Mouse (Mus musculus) midbrain, embryonic 16.5 days (tissue): ENCODE measurements at regions not wholly inside any gene's neighbourhood (a gene's known extent, or its start where the extent isn't known, plus 50 kb on each side); places are given as distances from the start of the nearest gene placed in this dataset.

Experiments used
- ATAC-seq: fragments of 200-750 bp; cut with Nextera tagmentation; 2 replicates; pipeline ENCODE4 v1.8.0; 2017; ENCODE audit warnings: moderate TSS enrichment
- H3K27ac ChIP-seq: fragments of 300-500 bp; sonication (generic); 2 replicates; pipeline ENCODE4 v1.5.1; 2014; ENCODE audit warnings: mild to moderate bottlenecking, low read length, mixed read lengths
- H3K27me3 ChIP-seq: fragments of 300-500 bp; sonication (generic); 2 replicates; pipeline ENCODE4 v1.6.1; 2014; ENCODE audit warnings: low read depth, low read length, mixed read lengths; ENCODE audit not compliant: control insufficient read depth, insufficient read depth
- H3K36me3 ChIP-seq: fragments of 300-500 bp; sonication (generic); 2 replicates; pipeline ENCODE4 v1.6.1; 2014; ENCODE audit warnings: mild to moderate bottlenecking, low read length, moderate library complexity, mixed read lengths; ENCODE audit not compliant: control insufficient read depth, insufficient read depth
- H3K4me1 ChIP-seq: fragments of 300-500 bp; sonication (generic); 2 replicates; pipeline ENCODE4 v1.6.1; 2014; ENCODE audit warnings: mild to moderate bottlenecking, low read length, mixed read lengths; ENCODE audit not compliant: control insufficient read depth, insufficient read depth
- H3K4me2 ChIP-seq: fragments of 300-500 bp; sonication (generic); 2 replicates; pipeline ENCODE4 v1.6.1; 2014; ENCODE audit warnings: mild to moderate bottlenecking, low read length, mixed read lengths
- H3K4me3 ChIP-seq: fragments of 300-500 bp; sonication (generic); 2 replicates; pipeline ENCODE4 v1.5.1; 2014; ENCODE audit warnings: low read depth, mild to moderate bottlenecking, low read length, moderate library complexity, mixed read lengths
- H3K9ac ChIP-seq: fragments of 300-500 bp; sonication (generic); 2 replicates; pipeline ENCODE4 v1.6.1; 2014; ENCODE audit warnings: low read depth, low read length, mixed read lengths
- H3K9me3 ChIP-seq: fragments of 300-500 bp; sonication (generic); replicated peaks from 2 replicates; pipeline ENCODE4 v1.6.1; 2014; ENCODE audit warnings: mild to moderate bottlenecking, low read length, mixed read lengths; ENCODE audit not compliant: control insufficient read depth, poor library complexity, severe bottlenecking
- WGBS: fragments of 180-500 bp; shearing (Covaris S2); extraction: QIAGEN DNeasy Blood & Tissue Kit; methylation state at CpG from one replicate; pipeline ENCODE4 v1.1.7; 2014; 5-methylcytosine and 5-hydroxymethylcytosine counted together

- H3K4me1 ChIP-seq: no peaks in the 10 kb centered on the region
- no peak overlapping the region for H3K4me3 ChIP-seq
- no peak for ATAC-seq
- H3K27me3 ChIP-seq: no peaks in the 10 kb centered on the region
- H3K36me3 ChIP-seq: no peaks in the 10 kb centered on the region
- H3K4me2 ChIP-seq: no peak overlapping the region
- no peak overlapping the region for H3K27ac ChIP-seq
- H3K9me3 ChIP-seq: no peaks in the 10 kb centered on the region
- H3K9ac ChIP-seq: no peak overlapping the region
- 75% methylated on average over 5 of the region's 5 CpGs for WGBS
Measured at GRCm38 (mm10) chr8:49541337-49541736, 697.6 kb upstream of the Tenm3 start.

- Histone ChIP-seq H3K9me3 (no peaks in the 10 kb centered on the region), H3K27ac (no peak overlapping the region), H3K36me3 (no peaks in the 10 kb centered on the region), H3K27me3 (no peaks in the 10 kb centered on the region), H3K4me3 (no peak overlapping the region), H3K4me1 (0 out of 2 replicates have a peak, but pooled peaks cover 2% of the 10 kb centered on the region), H3K9ac (no peak overlapping the region), H3K4me2 (no peak overlapping the region)
- ATAC-seq: no peak
- 50% methylated on average over 5 of the region's 5 CpGs for WGBS
Measured at GRCm38 (mm10) chr8:49533412-49534351, 689.9 kb upstream of the Tenm3 start.

- H3K27ac ChIP-seq: no peak overlapping the region
- H3K4me3 ChIP-seq: no peak overlapping the region
- 73% methylated on average over 4 of the region's 4 CpGs for WGBS
- no peak for ATAC-seq
- H3K9ac ChIP-seq: no peak overlapping the region
- H3K4me1 ChIP-seq: 0 out of 2 replicates have a peak, but pooled peaks cover 2% of the 10 kb centered on the region
- H3K9me3 ChIP-seq: no peaks in the 10 kb centered on the region
- H3K4me2 ChIP-seq: no peak overlapping the region
- no peaks in the 10 kb centered on the region for H3K36me3 ChIP-seq
- H3K27me3 ChIP-seq: no peaks in the 10 kb centered on the region
Measured at GRCm38 (mm10) chr8:49529294-49529693, 685.5 kb upstream of the Tenm3 start.

- ATAC-seq: no peak
- no peaks in the 10 kb centered on the region for H3K9me3 ChIP-seq
- WGBS: 59% methylated on average over 2 of the region's 2 CpGs
Measured at GRCm38 (mm10) chr8:49492906-49493305, 649.2 kb upstream of the Tenm3 start.

GRCm38 (mm10) chr8:49485284-49485683 is 641.5 kb upstream of the Tenm3 start:
- Histone ChIP-seq H3K4me2 (no peak overlapping the region), H3K36me3 (no peaks in the 10 kb centered on the region), H3K4me1 (no peaks in the 10 kb centered on the region), H3K9ac (no peak overlapping the region), H3K27me3 (no peaks in the 10 kb centered on the region), H3K4me3 (no peak overlapping the region), H3K9me3 (no peaks in the 10 kb centered on the region), H3K27ac (no peak overlapping the region)
- ATAC-seq: no peak
- WGBS: 49% methylated on average over 4 of the region's 4 CpGs

More at GRCm38 (mm10) chr8:49492906-49493305, 649.2 kb upstream of the Tenm3 start:
- Histone ChIP-seq H3K27me3 (no peaks in the 10 kb centered on the region), H3K27ac (no peak overlapping the region), H3K4me2 (no peak overlapping the region), H3K4me3 (no peak overlapping the region), H3K36me3 (no peaks in the 10 kb centered on the region), H3K4me1 (no peaks in the 10 kb centered on the region), H3K9ac (no peak overlapping the region)

GRCm38 (mm10) chr8:49481476-49481992 is 637.8 kb upstream of the Tenm3 start:
- Histone ChIP-seq H3K9me3 (no peaks in the 10 kb centered on the region), H3K4me3 (no peak overlapping the region), H3K27me3 (no peaks in the 10 kb centered on the region), H3K27ac (no peak overlapping the region), H3K4me2 (no peak overlapping the region), H3K4me1 (no peaks in the 10 kb centered on the region), H3K36me3 (no peaks in the 10 kb centered on the region), H3K9ac (no peak overlapping the region)
- WGBS: 56% methylated on average over 6 of the region's 6 CpGs
- no peak for ATAC-seq

GRCm38 (mm10) chr8:49465911-49466518 is 622.3 kb upstream of the Tenm3 start:
- Histone ChIP-seq H3K9me3 (no peaks in the 10 kb centered on the region), H3K4me1 (peaks cover 6% of the 10 kb centered on the region; the same call in 1 of the 2 replicates), H3K27ac (no peak overlapping the region; the same call in 1 of the 2 replicates), H3K9ac (no peak overlapping the region), H3K36me3 (no peaks in the 10 kb centered on the region), H3K4me2 (no peak overlapping the region), H3K4me3 (no peak overlapping the region), H3K27me3 (no peaks in the 10 kb centered on the region)
- 43% methylated on average over 13 of the region's 14 CpGs for WGBS
- no peak for ATAC-seq

- H3K4me3 ChIP-seq: no peak overlapping the region
- H3K36me3 ChIP-seq: no peaks in the 10 kb centered on the region
- ATAC-seq: no peak
- no peak overlapping the region for H3K9ac ChIP-seq
- 39% methylated on average over 7 of the region's 7 CpGs for WGBS
- peaks cover 6% of the 10 kb centered on the region; the same call in 1 of the 2 replicates for H3K4me1 ChIP-seq
- no peak overlapping the region for H3K4me2 ChIP-seq
- no peaks in the 10 kb centered on the region for H3K9me3 ChIP-seq
- no peaks in the 10 kb centered on the region for H3K27me3 ChIP-seq
- no peak overlapping the region for H3K27ac ChIP-seq
Measured at GRCm38 (mm10) chr8:49465070-49465469, 621.3 kb upstream of the Tenm3 start.

- Histone ChIP-seq H3K4me1 (peaks cover 6% of the 10 kb centered on the region; the same call in 1 of the 2 replicates), H3K9me3 (no peaks in the 10 kb centered on the region), H3K27ac (0 out of 2 replicates have a peak overlapping the region, but pooled peaks have one; percentile 53), H3K9ac (no peak overlapping the region), H3K4me3 (no peak overlapping the region), H3K4me2 (no peak overlapping the region; the same call in 1 of the 2 replicates), H3K36me3 (no peaks in the 10 kb centered on the region), H3K27me3 (no peaks in the 10 kb centered on the region)
- ATAC-seq: peak; percentile 47; the same call in 1 of the 2 replicates
- 27% methylated on average over 8 of the region's 8 CpGs for WGBS
Measured at GRCm38 (mm10) chr8:49462602-49463001, 618.9 kb upstream of the Tenm3 start.
